Mouse (Mus musculus) adrenal gland (tissue): ENCODE measurements around the gene Urod.

Experiments
- intact Hi-C: fragments of 180-260 bp; cut with DNase I; formaldehyde crosslinking; loops from one replicate; pipeline ENCODE4 v1.15.1; 2025

Gene Urod

GRCm38 (mm10) chr4:116999513-117000154 is 5.4 kb upstream of the Urod start:
- intact Hi-C loops, result loop anchor here (5.0 kb wide), 2 partner anchors 123 to 143 kb away; no protein-coding TSS in a partner anchor

DNA sequence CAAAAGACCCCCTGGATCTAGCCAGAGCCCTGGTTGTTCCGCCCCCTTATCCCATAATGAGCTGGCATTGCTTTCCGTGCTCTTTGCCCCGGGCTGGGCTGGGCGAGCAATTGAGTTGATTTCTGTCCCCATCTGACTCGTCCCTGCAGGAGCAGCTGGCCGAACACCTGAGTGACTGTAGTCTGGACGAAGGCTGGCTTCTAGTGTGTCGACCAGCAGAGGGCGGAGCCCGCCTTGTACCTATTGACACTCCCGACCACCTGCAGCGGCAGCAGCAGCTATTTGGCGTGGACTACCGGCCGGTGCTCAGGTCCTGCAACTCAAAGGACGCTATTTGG is 1.6 kb upstream of the Urod start:
- intact Hi-C loops, result no loop called here

DNA sequence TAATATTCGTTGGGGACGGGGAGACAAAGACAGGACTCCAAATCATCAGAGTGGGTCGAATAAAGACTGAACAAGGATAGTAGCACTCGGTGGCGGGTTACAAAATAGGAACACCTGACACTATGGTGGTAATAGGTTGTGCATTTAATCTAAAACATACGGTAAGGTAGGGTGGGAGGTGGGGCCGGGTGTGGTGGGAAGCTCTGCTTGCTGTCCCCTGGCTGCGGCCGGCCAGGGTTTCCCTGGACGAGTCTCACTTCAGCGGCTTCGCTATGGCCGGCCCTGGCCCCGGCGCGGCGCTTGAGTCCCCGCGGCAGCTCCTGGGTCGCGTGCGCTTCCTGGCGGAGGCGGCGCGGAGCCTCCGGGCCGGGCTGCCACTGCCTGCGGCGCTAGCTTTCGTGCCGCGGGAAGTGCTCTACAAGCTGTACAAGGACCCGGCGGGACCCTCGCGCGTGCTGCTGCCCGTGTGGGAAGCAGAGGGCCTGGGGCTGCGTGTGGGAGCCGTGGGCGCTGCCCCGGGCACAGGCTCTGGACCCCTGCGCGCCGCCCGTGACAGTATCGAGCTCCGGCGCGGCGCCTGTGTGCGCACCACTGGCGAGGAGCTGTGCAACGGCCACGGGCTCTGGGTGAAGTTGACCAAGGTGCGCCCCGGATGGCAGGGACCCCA is 1.1 kb upstream of the Urod start, which contains the start of gene Hectd3:
Hectd3 (plus strand) TSS at position 187 of the 667 bp plus-strand sequence.
- intact Hi-C loops, result no loop called here

- intact Hi-C loops, result loop anchor here (2.0 kb wide), 1 partner anchor 163 kb away; no protein-coding TSS in a partner anchor
These were observed 2.8 kb downstream of the Urod start for GRCm38 (mm10) chr4:116991366-116991765.

DNA sequence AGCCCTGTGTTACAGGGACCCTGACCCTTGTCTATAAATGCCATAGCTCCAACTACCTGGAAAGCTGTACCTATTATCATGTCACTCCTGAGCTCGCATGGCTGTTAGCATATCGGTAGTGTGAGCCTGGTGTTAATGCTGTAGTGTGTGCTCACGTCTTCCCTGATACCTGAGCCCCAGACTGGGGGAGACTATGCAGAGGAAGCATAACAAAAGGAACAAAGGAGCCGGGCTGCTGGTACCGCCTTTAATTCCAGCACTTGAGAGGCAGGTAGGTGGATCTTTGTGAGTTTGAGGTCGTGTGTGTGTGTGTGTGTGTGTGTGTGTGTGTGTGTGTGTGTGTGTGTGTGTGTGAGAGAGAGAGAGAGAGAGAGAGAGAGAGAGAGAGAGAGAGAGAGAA is 4.5 kb downstream of the Urod start:
- intact Hi-C loops, result loop anchor here (2.0 kb wide), 1 partner anchor 161 kb away; no protein-coding TSS in a partner anchor

DNA sequence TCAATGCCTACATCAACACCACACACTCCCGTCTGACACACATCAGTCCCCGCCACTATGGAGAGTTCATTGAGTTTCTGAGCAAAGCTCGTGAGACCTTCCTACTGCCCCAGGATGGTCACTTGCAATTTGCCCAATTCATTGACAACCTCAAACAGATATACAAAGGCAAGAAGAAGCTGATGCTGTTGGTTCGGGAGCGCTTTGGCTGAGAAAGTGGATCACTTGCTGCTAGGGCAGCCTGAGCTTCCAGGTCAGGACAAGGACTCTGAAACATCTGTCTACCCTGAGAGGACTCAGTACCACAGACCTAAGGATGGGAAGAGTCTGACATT is 7.1 kb downstream of the Urod start:
- intact Hi-C loops, result no loop called here

- intact Hi-C loops, result no loop called here
These were observed 7.7 kb downstream of the Urod start for GRCm38 (mm10) chr4:116986400-116987121.

DNA sequence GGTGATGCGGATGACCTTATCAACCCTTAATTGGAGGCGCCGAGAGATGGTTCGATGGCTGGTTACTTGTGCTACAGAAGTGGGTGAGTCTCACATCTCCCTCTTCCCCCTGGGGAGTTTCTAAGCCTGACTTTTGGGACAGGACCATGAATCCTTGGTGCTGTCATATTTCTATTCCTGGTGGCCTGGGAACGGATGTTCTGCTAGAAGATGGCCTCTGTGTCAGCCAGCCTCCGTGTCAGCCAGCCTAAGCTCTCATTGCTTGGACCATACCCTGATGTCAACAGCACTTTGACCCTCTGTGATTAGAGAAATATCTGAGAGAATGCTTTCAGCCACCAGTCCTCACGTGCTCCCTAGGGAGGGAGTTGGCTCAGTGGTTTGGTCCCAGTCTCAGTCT is 8.5 kb downstream of the Urod start:
- intact Hi-C loops, result no loop called here

- intact Hi-C loops, result no loop called here
These were observed 17.7 kb downstream of the Urod start for GRCm38 (mm10) chr4:116976503-116976902.

DNA sequence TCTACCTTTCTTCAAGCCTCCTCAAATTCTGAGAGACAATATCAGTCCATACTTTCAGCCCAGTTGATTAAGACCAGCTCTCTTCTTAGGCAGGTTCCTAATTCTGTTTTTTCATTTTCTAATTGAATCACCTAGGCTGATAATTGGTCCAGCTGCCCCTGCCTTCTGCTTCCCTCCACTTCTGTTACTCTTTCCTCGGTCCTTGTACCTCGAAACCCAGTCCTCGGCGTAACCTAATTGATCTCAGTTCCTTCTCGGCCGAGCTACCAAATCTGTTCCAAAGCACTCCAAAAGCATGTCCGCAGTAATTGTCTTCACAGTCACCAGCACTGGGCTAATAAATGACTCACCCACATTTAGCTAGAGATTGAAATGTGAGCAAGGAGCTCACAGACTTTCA is 39.3 kb downstream of the Urod start:
- intact Hi-C loops, result no loop called here

DNA sequence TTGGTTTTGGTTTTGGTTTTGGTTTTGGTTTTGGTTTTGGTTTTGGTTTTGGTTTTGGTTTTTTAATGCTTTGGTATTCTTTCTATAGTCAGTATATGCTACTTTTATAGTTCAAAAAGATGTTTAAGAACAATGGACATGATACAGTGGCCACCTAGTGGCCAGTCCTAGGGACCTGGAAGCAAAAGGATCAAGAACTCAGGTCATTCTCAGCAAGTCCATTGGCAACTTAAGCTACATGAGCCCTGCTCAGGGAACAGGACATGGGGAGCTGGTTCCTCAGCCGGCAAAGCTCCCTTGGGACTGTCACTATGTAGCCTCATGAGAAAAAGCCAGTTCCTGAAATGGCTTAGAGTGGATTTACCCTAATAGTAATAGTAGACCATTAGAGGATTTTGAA is 42.6 kb downstream of the Urod start:
- intact Hi-C loops, result no loop called here

- intact Hi-C loops, result no loop called here
These were observed 50.2 kb downstream of the Urod start for GRCm38 (mm10) chr4:116944055-116944454.

GRCm38 (mm10) chr4:116942695-116943094 is 51.5 kb downstream of the Urod start:
- intact Hi-C loops, result no loop called here
